ENCODE assay signal across 8 mouse cellular contexts in genomic region chr5:24344477-24345051, GRCm38 (mm10). TPM values are rescaled to one million over a fixed set of nuclear protein-coding genes. Genes with fewer than 3 reads are reported as not detected.
DNase-seq lines count a peak whose midpoint lies in the region; ATAC-seq and TF ChIP-seq lines count a peak whose summit lies in the region.

No protein-coding gene starts in this region.

- TF ChIP-seq POLR2A in lung, adult 2 months (IDR thresholded peaks at IDR 0.05; ENCODE audit: borderline replicate concordance, extremely low read depth, low read depth, low read length): no peak

- peak overlapping the region; percentile 45 for H3K4me2 ChIP-seq in lung, embryonic 15.5 days
- peak overlapping the region; percentile 40 for H3K4me2 ChIP-seq in heart, embryonic 14.5 days (ENCODE audit: low read length)
- H3K4me2 ChIP-seq in neural tube, embryonic 12.5 days (replicated peaks): peak overlapping the region; percentile 49

- peaks cover 14% of the 10 kb centered on the region for H3K27me3 ChIP-seq in lung, embryonic 15.5 days
- H3K27me3 ChIP-seq in heart, embryonic 14.5 days (ENCODE audit: control insufficient read depth, insufficient read depth, low read length): no peaks in the 10 kb centered on the region
- H3K27me3 ChIP-seq in limb, embryonic 10.5 days (ENCODE audit: low read depth, poor library complexity, severe bottlenecking): peaks cover 55% of the 10 kb centered on the region
- peaks cover 13% of the 10 kb centered on the region for H3K27me3 ChIP-seq in neural tube, embryonic 12.5 days (replicated peaks)

- no peaks in the 10 kb centered on the region for H3K9me3 ChIP-seq in lung, embryonic 15.5 days
- no peaks in the 10 kb centered on the region for H3K9me3 ChIP-seq in heart, embryonic 14.5 days (ENCODE audit: control insufficient read depth, low read length)
- no peaks in the 10 kb centered on the region for H3K9me3 ChIP-seq in limb, embryonic 10.5 days (replicated peaks)
- H3K9me3 ChIP-seq in neural tube, embryonic 12.5 days: no peaks in the 10 kb centered on the region

- H3K36me3 ChIP-seq in lung, embryonic 15.5 days: no peaks in the 10 kb centered on the region
- peaks cover 68% of the 10 kb centered on the region for H3K36me3 ChIP-seq in heart, embryonic 14.5 days (ENCODE audit: control insufficient read depth, insufficient read depth, low read length)
- H3K36me3 ChIP-seq in limb, embryonic 10.5 days: peaks cover 5% of the 10 kb centered on the region; the same call in 1 of the 2 replicates
- H3K36me3 ChIP-seq in neural tube, embryonic 12.5 days: no peaks in the 10 kb centered on the region

- ATAC-seq in lung, embryonic 15.5 days (ENCODE audit: borderline replicate concordance, extremely low read depth, low FRiP score, low TSS enrichment): peak; percentile 79
- peak; percentile 50 for ATAC-seq in heart, embryonic 14.5 days (ENCODE audit: insufficient number of reproducible peaks, insufficient read depth, low FRiP score, low read depth)
- peak; percentile 46 for ATAC-seq in neural tube, embryonic 12.5 days (ENCODE audit: low FRiP score, low read depth)

- H3K4me1 ChIP-seq in lung, embryonic 15.5 days: peaks cover 65% of the 10 kb centered on the region
- H3K4me1 ChIP-seq in lung, adult 2 months (ENCODE audit: control insufficient read depth, insufficient read depth, low read length): peaks cover 5% of the 10 kb centered on the region; the same call in 1 of the 2 replicates
- H3K4me1 ChIP-seq in heart, embryonic 14.5 days (ENCODE audit: control insufficient read depth in 2 of 2, insufficient read depth in 2 of 2, low read length in 2 of 2): peaks cover 53 to 89% of the 10 kb centered on the region in 2 experiments
- H3K4me1 ChIP-seq in limb, embryonic 10.5 days: peaks cover 58% of the 10 kb centered on the region
- H3K4me1 ChIP-seq in neural tube, embryonic 12.5 days: peaks cover 63% of the 10 kb centered on the region

- H3K9ac ChIP-seq in lung, embryonic 15.5 days: no peak overlapping the region
- H3K9ac ChIP-seq in heart, embryonic 14.5 days (ENCODE audit: low read length): peak overlapping the region; percentile 31
- peak overlapping the region; percentile 55 for H3K9ac ChIP-seq in neural tube, embryonic 12.5 days

- 18% methylated on average over 12 of the region's 12 CpGs for WGBS in lung, embryonic 15.5 days
- 27% methylated on average over 12 of the region's 12 CpGs for WGBS in lung, adult 2 months
- 15% methylated on average over 11 of the region's 12 CpGs for WGBS in heart, embryonic 14.5 days
- WGBS in limb, embryonic 10.5 days: 18% methylated on average over 12 of the region's 12 CpGs
- 7% methylated on average over 12 of the region's 12 CpGs for WGBS in neural tube, embryonic 12.5 days

- peak overlapping the region; percentile 70 for H3K27ac ChIP-seq in lung, embryonic 15.5 days
- H3K27ac ChIP-seq in heart, embryonic 14.5 days (replicated peaks in 1 of 2; ENCODE audit: control insufficient read depth in 1 of 2, insufficient read depth in 1 of 2, low read depth in 2 of 2, low read length in 2 of 2): peak overlapping the region; percentile 74 to 85
- H3K27ac ChIP-seq in limb, embryonic 10.5 days: peak overlapping the region; percentile 75
- H3K27ac ChIP-seq in neural tube, embryonic 12.5 days: peak overlapping the region; percentile 92

- no peak for TF ChIP-seq CTCF in lung, adult 2 months (IDR thresholded peaks at IDR 0.05; ENCODE audit: insufficient read depth, low read length)

- DNase-seq in lung, adult 2 months: no peak
- DNase-seq in limb, embryonic 10.5 days (ENCODE audit: low spot score): no peak
- DNase-seq in gastrocnemius, postnatal 4 days (ENCODE audit: low spot score in 2 of 2): no peak
- no peak for DNase-seq in adrenal gland, postnatal 25 days
- DNase-seq in layer of hippocampus, postnatal 36 days: no peak

- no peak overlapping the region for H3K4me3 ChIP-seq in lung, embryonic 15.5 days
- H3K4me3 ChIP-seq in lung, adult 2 months (replicated peaks; ENCODE audit: extremely low read depth, low read depth, low read length): no peak overlapping the region
- no peak overlapping the region for H3K4me3 ChIP-seq in heart, embryonic 14.5 days (ENCODE audit: control insufficient read depth in 1 of 2, insufficient read depth in 1 of 2, low read depth in 1 of 2, low read length in 2 of 2)
- peak overlapping the region; percentile 19 for H3K4me3 ChIP-seq in limb, embryonic 10.5 days
- no peak overlapping the region for H3K4me3 ChIP-seq in neural tube, embryonic 12.5 days

RNA-seq across cellular contexts. Expression of gene Kcnh2, which starts 6.8 kb away (rescaled TPM):
- 6.0 and 7.0 TPM in 2 replicates for polyA plus RNA-seq in lung, embryonic 15.5 days (2015; fragmentation: Nextera tagmentation; extraction: Ambion mirVana)
- 29.5 and 37.1 TPM in 2 replicates for polyA plus RNA-seq in lung, adult 2 months (2012; rRNA removed)
- 23.5 and 32.9 TPM in 2 replicates for polyA plus RNA-seq in heart, embryonic 14.5 days (2014; fragmentation: Nextera tagmentation; extraction: Ambion mirVana)
- polyA plus RNA-seq in limb, embryonic 10.5 days (2016; fragmentation: Nextera tagmentation; extraction: Ambion mirVana): 15.0 and 19.3 TPM in 2 replicates
- 15.1 and 18.6 TPM in 2 replicates for polyA plus RNA-seq in neural tube, embryonic 12.5 days (2016; fragmentation: Nextera tagmentation; extraction: Ambion mirVana)
- 10 to 100 TPM; 22.4 to 24.6 TPM for total RNA-seq in gastrocnemius, postnatal 4 days (2021)
- 12.7 and 26.0 TPM in 2 replicates for total RNA-seq in adrenal gland, postnatal 25 days (2021)
- 10 to 100 TPM; 21.3 to 23.7 TPM for total RNA-seq in layer of hippocampus, postnatal 36 days (2021)

RNA-seq across cellular contexts. Expression of gene Nos3, which starts 20.0 kb away (rescaled TPM):
- 17.1 and 18.8 TPM in 2 replicates for polyA plus RNA-seq in lung, embryonic 15.5 days (2015; fragmentation: Nextera tagmentation; extraction: Ambion mirVana)
- polyA plus RNA-seq in lung, adult 2 months (2012; rRNA removed): 21.0 and 28.2 TPM in 2 replicates
- 27.7 and 28.2 TPM in 2 replicates for polyA plus RNA-seq in heart, embryonic 14.5 days (2014; fragmentation: Nextera tagmentation; extraction: Ambion mirVana)
- 8.4 and 8.9 TPM in 2 replicates for polyA plus RNA-seq in limb, embryonic 10.5 days (2016; fragmentation: Nextera tagmentation; extraction: Ambion mirVana)
- 9.2 and 9.4 TPM in 2 replicates for polyA plus RNA-seq in neural tube, embryonic 12.5 days (2016; fragmentation: Nextera tagmentation; extraction: Ambion mirVana)
- total RNA-seq in gastrocnemius, postnatal 4 days (2021): 10 to 100 TPM; 10.4 to 11.7 TPM
- total RNA-seq in adrenal gland, postnatal 25 days (2021): 8.3 and 8.7 TPM in 2 replicates
- total RNA-seq in layer of hippocampus, postnatal 36 days (2021): 1 to 10 TPM; 6.1 to 6.4 TPM

RNA-seq across cellular contexts. Expression of gene Atg9b, which starts 47.4 kb away (rescaled TPM):
- polyA plus RNA-seq in lung, embryonic 15.5 days (2015; fragmentation: Nextera tagmentation; extraction: Ambion mirVana): 0.64 and 0.77 TPM in 2 replicates
- polyA plus RNA-seq in lung, adult 2 months (2012; rRNA removed): 2.0 and 9.7 TPM in 2 replicates
- 1.0 and 1.5 TPM in 2 replicates for polyA plus RNA-seq in heart, embryonic 14.5 days (2014; fragmentation: Nextera tagmentation; extraction: Ambion mirVana)
- 1.4 and 2.1 TPM in 2 replicates for polyA plus RNA-seq in limb, embryonic 10.5 days (2016; fragmentation: Nextera tagmentation; extraction: Ambion mirVana)
- polyA plus RNA-seq in neural tube, embryonic 12.5 days (2016; fragmentation: Nextera tagmentation; extraction: Ambion mirVana): 0.34 and 0.35 TPM in 2 replicates
- under 1 TPM; 0.67 to 0.86 TPM for total RNA-seq in gastrocnemius, postnatal 4 days (2021)
- total RNA-seq in adrenal gland, postnatal 25 days (2021): 0.27 and 1.2 TPM in 2 replicates
- 1 to 10 TPM; 3.0 to 4.2 TPM for total RNA-seq in layer of hippocampus, postnatal 36 days (2021)

RNA-seq across cellular contexts. Expression of gene Abcb8, which starts 48.9 kb away (rescaled TPM):
- polyA plus RNA-seq in lung, embryonic 15.5 days (2015; fragmentation: Nextera tagmentation; extraction: Ambion mirVana): 44.7 and 49.6 TPM in 2 replicates
- 36.0 and 38.5 TPM in 2 replicates for polyA plus RNA-seq in lung, adult 2 months (2012; rRNA removed)
- polyA plus RNA-seq in heart, embryonic 14.5 days (2014; fragmentation: Nextera tagmentation; extraction: Ambion mirVana): 52.7 and 56.1 TPM in 2 replicates
- polyA plus RNA-seq in limb, embryonic 10.5 days (2016; fragmentation: Nextera tagmentation; extraction: Ambion mirVana): 56.6 and 56.7 TPM in 2 replicates
- polyA plus RNA-seq in neural tube, embryonic 12.5 days (2016; fragmentation: Nextera tagmentation; extraction: Ambion mirVana): 45.9 and 52.7 TPM in 2 replicates
- 10 to 100 TPM; 48.0 to 51.9 TPM for total RNA-seq in gastrocnemius, postnatal 4 days (2021)
- total RNA-seq in adrenal gland, postnatal 25 days (2021): 83.6 and 88.2 TPM in 2 replicates
- 10 to 100 TPM; 51.9 to 58.7 TPM for total RNA-seq in layer of hippocampus, postnatal 36 days (2021)
